Mouse (Mus musculus): Measurements from ENCODE around the gene Mrpl14. TPM values are rescaled to one million over a fixed set of nuclear protein-coding genes. Genes with fewer than 3 reads are reported as not detected.
A peak's percentile ranks its signal among the peaks of the same experiment; 100 is the strongest.

The Mrpl14 gene
- polyA plus RNA-seq, 1 experiment = 259 TPM

GRCm38 (mm10) chr17:45689120-45689519 is 3.0 kb downstream of the Mrpl14 start:
- H3K27me3 ChIP-seq (ENCODE audit: control insufficient read depth, insufficient read depth, insufficient read length) = no peaks in the 10 kb centered on the region
- no peak overlapping the region for H3ac ChIP-seq (ENCODE audit: control insufficient read depth, insufficient read length, low read depth)
- H3K79me2 ChIP-seq (ENCODE audit: control insufficient read depth, insufficient read depth) = peaks cover 99% of the 10 kb centered on the region
- peaks cover 69% of the 10 kb centered on the region for H3K79me3 ChIP-seq (ENCODE audit: low read depth)
- H3K36me3 ChIP-seq (ENCODE audit: control insufficient read depth, insufficient read depth) = no peaks in the 10 kb centered on the region
- TF ChIP-seq MYOD1 (IDR thresholded peaks at IDR 0.05; ENCODE audit: control insufficient read depth, insufficient read length, low read depth) (no peak), CEBPB (IDR thresholded peaks at IDR 0.05; ENCODE audit: low read depth) (no peak), USF1 (IDR thresholded peaks at IDR 0.05; ENCODE audit: low read depth) (no peak), MAX (IDR thresholded peaks at IDR 0.05) (no peak), MYOG (IDR thresholded peaks at IDR 0.05; ENCODE audit: control insufficient read depth, extremely low read depth, insufficient read length) (no peak), FOSL1 (IDR thresholded peaks at IDR 0.05; ENCODE audit: insufficient read depth, low read length, poor library complexity, severe bottlenecking) (no peak), CTCF (IDR thresholded peaks at IDR 0.05; ENCODE audit: control insufficient read depth, insufficient read depth, insufficient read length) (no peak)
- H3K4me3 ChIP-seq (ENCODE audit: insufficient read depth, poor library complexity, severe bottlenecking) = no peak overlapping the region

- Histone ChIP-seq H3K36me3 (ENCODE audit: control insufficient read depth, insufficient read depth) (no peaks in the 10 kb centered on the region), H3K4me3 (ENCODE audit: insufficient read depth, poor library complexity, severe bottlenecking) (no peak overlapping the region), H3K27me3 (ENCODE audit: control insufficient read depth, insufficient read depth, insufficient read length) (no peaks in the 10 kb centered on the region), H3ac (ENCODE audit: control insufficient read depth, insufficient read length, low read depth) (no peak overlapping the region), H3K79me2 (ENCODE audit: control insufficient read depth, insufficient read depth) (peaks cover 97% of the 10 kb centered on the region), H3K79me3 (ENCODE audit: low read depth) (peaks cover 64% of the 10 kb centered on the region)
- TF ChIP-seq MYOG (IDR thresholded peaks at IDR 0.05; ENCODE audit: control insufficient read depth, extremely low read depth, insufficient read length) = no peak
- TF ChIP-seq CEBPB (IDR thresholded peaks at IDR 0.05; ENCODE audit: low read depth) = no peak
- TF ChIP-seq MYOD1 (IDR thresholded peaks at IDR 0.05; ENCODE audit: control insufficient read depth, insufficient read length, low read depth) = no peak
- no peak for TF ChIP-seq FOSL1 (IDR thresholded peaks at IDR 0.05; ENCODE audit: insufficient read depth, low read length, poor library complexity, severe bottlenecking)
- TF ChIP-seq CTCF (IDR thresholded peaks at IDR 0.05; ENCODE audit: control insufficient read depth, insufficient read depth, insufficient read length) = no peak
- no peak for TF ChIP-seq MAX (IDR thresholded peaks at IDR 0.05)
- TF ChIP-seq USF1 (IDR thresholded peaks at IDR 0.05; ENCODE audit: low read depth) = no peak
These were observed 3.9 kb downstream of the Mrpl14 start for GRCm38 (mm10) chr17:45690044-45690443.

- Histone ChIP-seq H3K36me3 (ENCODE audit: control insufficient read depth, insufficient read depth) (peaks cover 11% of the 10 kb centered on the region), H3K79me3 (ENCODE audit: low read depth) (peaks cover 62% of the 10 kb centered on the region), H3ac (ENCODE audit: control insufficient read depth, insufficient read length, low read depth) (no peak overlapping the region), H3K79me2 (ENCODE audit: control insufficient read depth, insufficient read depth) (peaks cover 88% of the 10 kb centered on the region), H3K4me3 (ENCODE audit: insufficient read depth, poor library complexity, severe bottlenecking) (no peak overlapping the region), H3K27me3 (ENCODE audit: control insufficient read depth, insufficient read depth, insufficient read length) (no peaks in the 10 kb centered on the region)
- TF ChIP-seq CTCF (IDR thresholded peaks at IDR 0.05; ENCODE audit: control insufficient read depth, insufficient read depth, insufficient read length) = no peak
- TF ChIP-seq MAX (IDR thresholded peaks at IDR 0.05) = no peak
These were observed 6.0 kb downstream of the Mrpl14 start for GRCm38 (mm10) chr17:45692159-45692558.

GRCm38 (mm10) chr17:45693812-45694565 is 7.9 kb downstream of the Mrpl14 start:
- Histone ChIP-seq H3K79me2 (ENCODE audit: control insufficient read depth, insufficient read depth) (peaks cover 75% of the 10 kb centered on the region), H3K79me3 (ENCODE audit: low read depth) (peaks cover 46% of the 10 kb centered on the region), H3K4me3 (ENCODE audit: insufficient read depth, poor library complexity, severe bottlenecking) (no peak overlapping the region), H3ac (ENCODE audit: control insufficient read depth, insufficient read length, low read depth) (no peak overlapping the region), H3K27me3 (ENCODE audit: control insufficient read depth, insufficient read depth, insufficient read length) (no peaks in the 10 kb centered on the region), H3K36me3 (ENCODE audit: control insufficient read depth, insufficient read depth) (peaks cover 19% of the 10 kb centered on the region)
- TF ChIP-seq FOSL1 (IDR thresholded peaks at IDR 0.05; ENCODE audit: insufficient read depth, low read length, poor library complexity, severe bottlenecking) = no peak
- TF ChIP-seq MYOD1 (IDR thresholded peaks at IDR 0.05; ENCODE audit: control insufficient read depth, insufficient read length, low read depth) = no peak
- TF ChIP-seq MYOG (IDR thresholded peaks at IDR 0.05; ENCODE audit: control insufficient read depth, extremely low read depth, insufficient read length) = no peak
- no peak for TF ChIP-seq CEBPB (IDR thresholded peaks at IDR 0.05; ENCODE audit: low read depth)
- TF ChIP-seq CTCF (IDR thresholded peaks at IDR 0.05; ENCODE audit: control insufficient read depth, insufficient read depth, insufficient read length) = no peak
- TF ChIP-seq MAX (IDR thresholded peaks at IDR 0.05) = no peak
- TF ChIP-seq USF1 (IDR thresholded peaks at IDR 0.05; ENCODE audit: low read depth) = no peak

- Histone ChIP-seq H3K79me3 (ENCODE audit: low read depth) (peaks cover 43% of the 10 kb centered on the region), H3K4me3 (ENCODE audit: insufficient read depth, poor library complexity, severe bottlenecking) (peak overlapping the region; percentile 23)
These were observed 9.4 kb downstream of the Mrpl14 start for GRCm38 (mm10) chr17:45695227-45696120.

More at GRCm38 (mm10) chr17:45695227-45696120, 9.4 kb downstream of the Mrpl14 start:
- TF ChIP-seq MYOD1 (IDR thresholded peaks at IDR 0.05; ENCODE audit: control insufficient read depth, insufficient read length, low read depth) = peak; percentile 61
- TF ChIP-seq FOSL1 (IDR thresholded peaks at IDR 0.05; ENCODE audit: insufficient read depth, low read length, poor library complexity, severe bottlenecking) = peak; percentile 41
- TF ChIP-seq CEBPB (IDR thresholded peaks at IDR 0.05; ENCODE audit: low read depth) = no peak
- H3K36me3 ChIP-seq (ENCODE audit: control insufficient read depth, insufficient read depth) = peaks cover 31% of the 10 kb centered on the region
- H3K27me3 ChIP-seq (ENCODE audit: control insufficient read depth, insufficient read depth, insufficient read length) = no peaks in the 10 kb centered on the region
- H3ac ChIP-seq (ENCODE audit: control insufficient read depth, insufficient read length, low read depth) = peak overlapping the region; percentile 4
- H3K79me2 ChIP-seq (ENCODE audit: control insufficient read depth, insufficient read depth) = peaks cover 61% of the 10 kb centered on the region

Data from C2C12 (cell line).